Mouse (Mus musculus): ENCODE results near the gene Eef1akmt3. TPM values are rescaled to one million over a fixed set of nuclear protein-coding genes. Genes with fewer than 3 reads are reported as not detected.
"Not testable (repeated sequence)": the region's sequence is repeated elsewhere in the genome, so short reads cannot be mapped to it uniquely, and the experiment has no call there.

Eef1akmt3 gene
- total and polyA plus RNA-seq, 2 experiments from 2014 or later, result 0.19 to 0.31 TPM

- no peak for ATAC-seq
- H3K9ac ChIP-seq (replicated peaks; ENCODE audit: low read length), result peak overlapping the region; percentile 40
- peak overlapping the region; percentile 87 for H3K27ac ChIP-seq
- no peaks in the 10 kb centered on the region for H3K9me3 ChIP-seq (ENCODE audit: low read length)
- WGBS, result 3% methylated on average over 10 of the region's 10 CpGs
- H3K36me3 ChIP-seq (ENCODE audit: insufficient read depth, low read length), result no peaks in the 10 kb centered on the region
- no peak for TF ChIP-seq CTCF (IDR thresholded peaks at IDR 0.05; ENCODE audit: low read depth)
- H3K27me3 ChIP-seq (ENCODE audit: insufficient read depth, low read length), result no peaks in the 10 kb centered on the region
- peak overlapping the region; percentile 72 for H3K4me3 ChIP-seq (ENCODE audit: low read length)
- peak overlapping the region; percentile 87 for H3K4me2 ChIP-seq (ENCODE audit: low read depth, low read length)
- peaks cover 20% of the 10 kb centered on the region for H3K4me1 ChIP-seq (ENCODE audit: insufficient read depth, low read length)
- peak; percentile 21 for DNase-seq (ENCODE audit: low spot score)
These were observed 36.2 kb upstream of the Eef1akmt3 start for GRCm38 (mm10) chr10:127077515-127077914.

- DNase-seq (ENCODE audit: low spot score), result no peak
- TF ChIP-seq CTCF (IDR thresholded peaks at IDR 0.05; ENCODE audit: low read depth), result no peak
- H3K9me3 ChIP-seq (ENCODE audit: low read length), result no peaks in the 10 kb centered on the region
- no peak overlapping the region for H3K4me2 ChIP-seq (ENCODE audit: low read depth, low read length)
- peaks cover 14% of the 10 kb centered on the region for H3K4me1 ChIP-seq (ENCODE audit: insufficient read depth, low read length)
- H3K27me3 ChIP-seq (ENCODE audit: insufficient read depth, low read length), result no peaks in the 10 kb centered on the region
- H3K27ac ChIP-seq, result no peak overlapping the region
- no peak overlapping the region for H3K9ac ChIP-seq (replicated peaks; ENCODE audit: low read length)
- 32% methylated on average over 4 of the region's 4 CpGs for WGBS
- ATAC-seq, result no peak
- H3K4me3 ChIP-seq (ENCODE audit: low read length), result no peak overlapping the region
- no peaks in the 10 kb centered on the region for H3K36me3 ChIP-seq (ENCODE audit: insufficient read depth, low read length)
These were observed 34.8 kb upstream of the Eef1akmt3 start for GRCm38 (mm10) chr10:127076082-127076481.

GRCm38 (mm10) chr10:127075651-127076050 lies 34.3 kb upstream of the Eef1akmt3 start:
- 75% methylated on average over 8 of the region's 8 CpGs for WGBS
- Histone ChIP-seq H3K27ac (no peak overlapping the region), H3K4me1 (ENCODE audit: insufficient read depth, low read length) (peaks cover 12% of the 10 kb centered on the region), H3K36me3 (ENCODE audit: insufficient read depth, low read length) (no peaks in the 10 kb centered on the region), H3K9me3 (ENCODE audit: low read length) (no peaks in the 10 kb centered on the region), H3K9ac (replicated peaks; ENCODE audit: low read length) (no peak overlapping the region), H3K4me2 (ENCODE audit: low read depth, low read length) (no peak overlapping the region), H3K4me3 (ENCODE audit: low read length) (no peak overlapping the region), H3K27me3 (ENCODE audit: insufficient read depth, low read length) (no peaks in the 10 kb centered on the region)
- ATAC-seq (no peak), DNase-seq (ENCODE audit: low spot score) (no peak)
- TF ChIP-seq CTCF (IDR thresholded peaks at IDR 0.05; ENCODE audit: low read depth), result no peak

- WGBS, result 72% methylated on average over 9 of the region's 9 CpGs
- no peak within 1 kb of the TSS for H3K27ac ChIP-seq
- H3K9ac ChIP-seq (replicated peaks; ENCODE audit: low read length), result no peak within 1 kb of the TSS
- no peak within 1 kb of the TSS for H3K4me3 ChIP-seq (ENCODE audit: low read length)
- no peaks in the 10 kb centered on the region for H3K36me3 ChIP-seq (ENCODE audit: insufficient read depth, low read length)
- H3K9me3 ChIP-seq (ENCODE audit: low read length), result no peaks in the 10 kb centered on the region
- H3K27me3 ChIP-seq (ENCODE audit: insufficient read depth, low read length), result no peaks in the 10 kb centered on the region
- 0 out of 2 replicates have a peak, but pooled peaks cover 6% of the 10 kb centered on the region for H3K4me1 ChIP-seq (ENCODE audit: insufficient read depth, low read length)
- no peak within 1 kb of the TSS for H3K4me2 ChIP-seq (ENCODE audit: low read depth, low read length)
- no peak for ATAC-seq
- TF ChIP-seq CTCF (IDR thresholded peaks at IDR 0.05; ENCODE audit: low read depth), result no peak
- no peak for DNase-seq (ENCODE audit: low spot score)
These were observed 33.8 kb upstream of the Eef1akmt3 start, which contains the start of gene Agap2 for GRCm38 (mm10) chr10:127075080-127075479. Agap2 (plus strand) TSS chr10:127075284.

- H3K27ac ChIP-seq, result no peak overlapping the region
- WGBS, result 92% methylated on average over 1 of the region's 1 CpGs
These were observed 32.7 kb upstream of the Eef1akmt3 start for GRCm38 (mm10) chr10:127073981-127074380.

GRCm38 (mm10) chr10:127072969-127073368 lies 31.7 kb upstream of the Eef1akmt3 start:
- not testable (repeated sequence) for H3K27ac ChIP-seq; H3K4me3 ChIP-seq (ENCODE audit: low read length); H3K9me3 ChIP-seq (ENCODE audit: low read length); DNase-seq (ENCODE audit: low spot score); H3K27me3 ChIP-seq (ENCODE audit: insufficient read depth, low read length); H3K4me1 ChIP-seq (ENCODE audit: insufficient read depth, low read length); H3K36me3 ChIP-seq (ENCODE audit: insufficient read depth, low read length); H3K9ac ChIP-seq (replicated peaks; ENCODE audit: low read length); H3K4me2 ChIP-seq (ENCODE audit: low read depth, low read length); ATAC-seq
- 67% methylated on average over 2 of the region's 2 CpGs for WGBS

More at GRCm38 (mm10) chr10:127073981-127074380, 32.7 kb upstream of the Eef1akmt3 start:
- Histone ChIP-seq H3K9me3 (ENCODE audit: low read length) (no peaks in the 10 kb centered on the region), H3K36me3 (ENCODE audit: insufficient read depth, low read length) (no peaks in the 10 kb centered on the region), H3K27me3 (ENCODE audit: insufficient read depth, low read length) (no peaks in the 10 kb centered on the region), H3K4me3 (ENCODE audit: low read length) (no peak overlapping the region), H3K9ac (replicated peaks; ENCODE audit: low read length) (no peak overlapping the region), H3K4me2 (ENCODE audit: low read depth, low read length) (no peak overlapping the region), H3K4me1 (ENCODE audit: insufficient read depth, low read length) (0 out of 2 replicates have a peak, but pooled peaks cover 11% of the 10 kb centered on the region)
- no peak for TF ChIP-seq CTCF (IDR thresholded peaks at IDR 0.05; ENCODE audit: low read depth)
- DNase-seq (ENCODE audit: low spot score), result no peak
- no peak for ATAC-seq

GRCm38 (mm10) chr10:127072270-127072669 lies 31.0 kb upstream of the Eef1akmt3 start:
- not testable (repeated sequence) for H3K9ac ChIP-seq (replicated peaks; ENCODE audit: low read length); H3K4me2 ChIP-seq (ENCODE audit: low read depth, low read length); H3K27me3 ChIP-seq (ENCODE audit: insufficient read depth, low read length); H3K4me3 ChIP-seq (ENCODE audit: low read length); ATAC-seq; H3K36me3 ChIP-seq (ENCODE audit: insufficient read depth, low read length); H3K27ac ChIP-seq; H3K4me1 ChIP-seq (ENCODE audit: insufficient read depth, low read length); DNase-seq (ENCODE audit: low spot score); H3K9me3 ChIP-seq (ENCODE audit: low read length)
- TF ChIP-seq CTCF (IDR thresholded peaks at IDR 0.05; ENCODE audit: low read depth), result peak; percentile 27; the same call in 1 of the 2 replicates
- 80% methylated on average over 4 of the region's 4 CpGs for WGBS
